Mouse (Mus musculus) MEL (cell line): ENCODE measurements around the gene Mymx.

Source experiments
- CHD1 ChIP-seq: IDR thresholded peaks from 2 replicates; pipeline ENCODE4 v1.6.1; 2012; ENCODE audit warnings: low read depth, mild to moderate bottlenecking, inconsistent platforms, low read length, improper control_type of control experiment
- CTCF ChIP-seq, 3 experiments: IDR thresholded peaks in 2 of 3; conservative IDR thresholded peaks in 1 of 3; 2 replicates each; pipeline ENCODE4 v1.5.1; 2011 to 2012; ENCODE audit warnings: low read length in 3 of 3, low read depth in 2 of 3, mild to moderate bottlenecking in 2 of 3, improper control_type of control experiment in 1 of 3, inconsistent platforms in 1 of 3, mixed read lengths in 1 of 3, moderate library complexity in 1 of 3; ENCODE audit not compliant: control insufficient read depth in 1 of 3, insufficient read depth in 1 of 3, poor library complexity in 1 of 3, severe bottlenecking in 1 of 3
- EP300 ChIP-seq, 2 experiments: IDR thresholded peaks; 2 replicates each; pipeline ENCODE4 v1.6.1; 2011; ENCODE audit warnings: improper control_type of control experiment in 2 of 2, low read length in 2 of 2, low read depth in 1 of 2, mild to moderate bottlenecking in 1 of 2
- ETS1 ChIP-seq: IDR thresholded peaks from 2 replicates; pipeline ENCODE4 v1.6.1; 2012; ENCODE audit warnings: low read depth, mild to moderate bottlenecking, inconsistent platforms, low read length, improper control_type of control experiment, moderate library complexity
- GATA1 ChIP-seq: IDR thresholded peaks from 2 replicates; pipeline ENCODE4 v1.6.1; 2011; ENCODE audit warnings: low read depth, low read length, improper control_type of control experiment
- POLR2A ChIP-seq, 2 experiments: IDR thresholded peaks; 2 replicates each; pipeline ENCODE4 v1.6.1; 2011 to 2012; ENCODE audit warnings: low read length in 2 of 2, mild to moderate bottlenecking in 2 of 2, control low read depth in 1 of 2, improper control_type of control experiment in 1 of 2, low read depth in 1 of 2, moderate library complexity in 1 of 2; ENCODE audit not compliant: control insufficient read depth in 1 of 2, insufficient read depth in 1 of 2, poor library complexity in 1 of 2
- POLR2AphosphoS5 ChIP-seq: IDR thresholded peaks from 2 replicates; pipeline ENCODE4 v1.6.1; 2012; ENCODE audit warnings: low read depth, borderline replicate concordance, mild to moderate bottlenecking, inconsistent platforms, low read length, moderate library complexity, mixed read lengths
- RCOR1 ChIP-seq: IDR thresholded peaks from 2 replicates; pipeline ENCODE4 v1.6.1; 2012; ENCODE audit warnings: low read depth, mild to moderate bottlenecking, inconsistent platforms, low read length, improper control_type of control experiment
- TCF12 ChIP-seq: IDR thresholded peaks from 2 replicates; pipeline ENCODE4 v1.6.1; 2014; ENCODE audit warnings: low read depth, mild to moderate bottlenecking, inconsistent platforms, low read length, improper control_type of control experiment, moderate library complexity
- USF1 ChIP-seq: IDR thresholded peaks from 2 replicates; pipeline ENCODE4 v1.6.1; 2014; ENCODE audit warnings: low read depth, mild to moderate bottlenecking, inconsistent platforms, low read length, improper control_type of control experiment, moderate library complexity
- USF2 ChIP-seq, 2 experiments: IDR thresholded peaks; 2 replicates each; pipeline ENCODE4 v1.6.1; 2011 to 2012; ENCODE audit warnings: improper control_type of control experiment in 2 of 2, low read length in 2 of 2, borderline replicate concordance in 1 of 2, inconsistent platforms in 1 of 2, low read depth in 1 of 2, mild to moderate bottlenecking in 1 of 2; ENCODE audit not compliant: insufficient read depth in 1 of 2
- ZMIZ1 ChIP-seq: IDR thresholded peaks from 2 replicates; pipeline ENCODE4 v1.6.1; 2012; ENCODE audit warnings: low read depth, mild to moderate bottlenecking, inconsistent platforms, low read length, improper control_type of control experiment, moderate library complexity

DNA sequence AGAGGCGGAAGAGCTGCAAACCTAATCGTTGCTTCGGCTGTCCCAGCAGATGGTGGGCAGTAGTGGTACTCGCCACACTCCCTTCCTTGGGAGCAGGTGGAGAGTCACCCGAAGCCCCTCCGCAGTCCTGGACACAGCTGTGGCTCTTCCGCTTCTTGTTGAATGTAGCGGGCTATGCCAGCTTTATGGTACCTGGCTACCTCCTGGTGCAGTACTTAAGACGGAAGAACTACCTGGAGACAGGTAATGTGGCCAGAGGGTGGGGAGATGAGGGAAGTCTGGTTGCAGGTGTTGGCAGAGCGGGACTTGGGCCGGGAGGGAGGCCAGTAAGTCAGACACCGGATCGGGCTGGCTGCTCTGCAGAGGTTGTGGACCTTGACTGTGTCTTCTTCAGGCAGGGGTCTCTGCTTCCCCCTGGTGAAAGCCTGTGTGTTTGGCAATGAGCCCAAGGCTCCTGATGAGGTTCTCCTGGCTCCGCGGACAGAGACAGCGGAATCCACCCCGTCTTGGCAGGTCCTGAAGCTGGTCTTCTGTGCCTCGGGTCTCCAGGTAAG lies 37.3 kb downstream of the Mymx start:
- TF ChIP-seq RCOR1 (no peak), TCF12 (no peak), EP300 (IDR thresholded peaks at IDR 0.05; ENCODE audit: low read depth in 1 of 2, low read length in 2 of 2) (no peak), POLR2A (IDR thresholded peaks at IDR 0.05; ENCODE audit: control insufficient read depth in 1 of 2, insufficient read depth in 1 of 2, low read depth in 1 of 2, low read length in 2 of 2, poor library complexity in 1 of 2) (no peak), CTCF (IDR thresholded peaks at IDR 0.05 in 2 of 3, conservative IDR thresholded peaks at IDR 0.05 in 1 of 3; ENCODE audit: control insufficient read depth in 1 of 3, insufficient read depth in 1 of 3, low read depth in 2 of 3, low read length in 3 of 3, poor library complexity in 1 of 3, severe bottlenecking in 1 of 3) (no peak), POLR2AphosphoS5 (no peak), ZMIZ1 (no peak), CHD1 (no peak), GATA1 (no peak), USF2 (IDR thresholded peaks at IDR 0.05; ENCODE audit: borderline replicate concordance in 1 of 2, insufficient read depth in 1 of 2, low read depth in 1 of 2, low read length in 2 of 2) (no peak), ETS1 (no peak), USF1 (no peak)
